Mouse (Mus musculus) CH12.LX (cell line): ENCODE measurements around the gene Gm44596.

Experiments used
- CTCF ChIP-seq, 2 experiments: IDR thresholded peaks in 1 of 2; conservative IDR thresholded peaks in 1 of 2; 2 replicates each; pipeline ENCODE4 v1.5.1; 2011 to 2012; ENCODE audit warnings: low read depth in 2 of 2, low read length in 2 of 2, improper control_type of control experiment in 1 of 2, inconsistent platforms in 1 of 2, mild to moderate bottlenecking in 1 of 2, moderate library complexity in 1 of 2
- POLR2A ChIP-seq: IDR thresholded peaks from 2 replicates; pipeline ENCODE4 v1.6.1; 2011; ENCODE audit warnings: low read depth, mild to moderate bottlenecking, improper control_type of control experiment, low read length
- TCF12 ChIP-seq: IDR thresholded peaks from 2 replicates; pipeline ENCODE4 v1.6.1; 2014; ENCODE audit warnings: low read depth, mild to moderate bottlenecking, inconsistent platforms, low read length, improper control_type of control experiment

DNA sequence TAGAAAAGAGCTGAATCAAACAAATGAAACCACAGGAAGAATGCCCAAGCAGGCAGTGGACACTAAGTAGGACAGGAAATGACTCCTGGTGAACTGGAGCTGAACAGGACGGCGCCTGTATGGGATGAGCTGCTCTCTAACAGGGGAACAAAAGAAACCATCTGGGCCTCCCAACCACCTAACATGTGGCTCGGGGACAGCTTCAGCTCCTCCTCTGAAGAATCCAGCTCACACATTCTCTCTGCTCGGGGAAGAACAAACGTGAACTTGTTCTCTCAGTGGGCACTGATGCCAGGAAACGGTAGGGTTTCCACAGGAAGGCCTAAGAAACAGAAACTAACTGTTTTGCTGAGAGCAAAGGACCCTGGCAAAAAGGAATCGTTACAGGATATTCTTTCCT is 25.6 kb upstream of the Gm44596 start:
- TF ChIP-seq CTCF (conservative IDR thresholded peaks at IDR 0.05 in 1 of 2, IDR thresholded peaks at IDR 0.05 in 1 of 2; ENCODE audit: low read depth in 2 of 2, low read length in 2 of 2): no peak
- no peak for TF ChIP-seq POLR2A
- TF ChIP-seq TCF12: no peak
